Mouse (Mus musculus): ENCODE data around the gene Zbtb43. TPM values are rescaled to one million over a fixed set of nuclear protein-coding genes. Genes with fewer than 3 reads are reported as not detected.

Zbtb43 gene
- polyA plus RNA-seq, 1 experiment = 4.8 TPM

DNA sequence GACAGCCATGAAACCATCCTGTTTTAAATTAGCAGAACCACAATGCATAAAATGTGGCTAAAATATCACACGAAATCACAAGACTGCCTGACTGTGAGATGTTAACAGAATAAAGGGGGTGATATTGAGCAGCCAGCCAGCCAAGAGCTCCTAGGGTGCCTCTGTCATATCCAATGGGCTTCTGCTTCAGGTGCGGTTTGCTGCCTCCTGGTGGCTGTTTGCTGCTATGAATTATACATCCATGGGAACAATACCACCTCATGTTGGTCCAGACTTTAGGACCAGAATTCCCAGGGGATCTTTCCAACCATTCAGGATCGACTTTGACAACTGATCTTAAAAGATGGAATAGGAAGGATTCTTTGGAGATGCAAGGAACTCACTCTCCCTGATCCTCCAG lies 27.3 kb upstream of the Zbtb43 start:
- H3K79me3 ChIP-seq (ENCODE audit: low read depth) = no peaks in the 10 kb centered on the region
- no peak overlapping the region for H3ac ChIP-seq (ENCODE audit: control insufficient read depth, insufficient read length, low read depth)
- H3K27me3 ChIP-seq (ENCODE audit: control insufficient read depth, insufficient read depth, insufficient read length) = no peaks in the 10 kb centered on the region
- TF ChIP-seq MYOG (IDR thresholded peaks at IDR 0.05; ENCODE audit: control insufficient read depth, extremely low read depth, insufficient read length) = no peak
- TF ChIP-seq MYOD1 (IDR thresholded peaks at IDR 0.05; ENCODE audit: control insufficient read depth, insufficient read length, low read depth) = no peak
- no peak for TF ChIP-seq CEBPB (IDR thresholded peaks at IDR 0.05; ENCODE audit: low read depth)
- no peak for TF ChIP-seq CTCF (IDR thresholded peaks at IDR 0.05; ENCODE audit: control insufficient read depth, insufficient read depth, insufficient read length)
- no peak for TF ChIP-seq MAX (IDR thresholded peaks at IDR 0.05)
- no peak for TF ChIP-seq USF1 (IDR thresholded peaks at IDR 0.05; ENCODE audit: low read depth)
- no peak for TF ChIP-seq FOSL1 (IDR thresholded peaks at IDR 0.05; ENCODE audit: insufficient read depth, low read length, poor library complexity, severe bottlenecking)
- H3K36me3 ChIP-seq (ENCODE audit: control insufficient read depth, insufficient read depth) = no peaks in the 10 kb centered on the region
- H3K79me2 ChIP-seq (ENCODE audit: control insufficient read depth, insufficient read depth) = no peaks in the 10 kb centered on the region
- no peak overlapping the region for H3K4me3 ChIP-seq (ENCODE audit: insufficient read depth, poor library complexity, severe bottlenecking)

DNA sequence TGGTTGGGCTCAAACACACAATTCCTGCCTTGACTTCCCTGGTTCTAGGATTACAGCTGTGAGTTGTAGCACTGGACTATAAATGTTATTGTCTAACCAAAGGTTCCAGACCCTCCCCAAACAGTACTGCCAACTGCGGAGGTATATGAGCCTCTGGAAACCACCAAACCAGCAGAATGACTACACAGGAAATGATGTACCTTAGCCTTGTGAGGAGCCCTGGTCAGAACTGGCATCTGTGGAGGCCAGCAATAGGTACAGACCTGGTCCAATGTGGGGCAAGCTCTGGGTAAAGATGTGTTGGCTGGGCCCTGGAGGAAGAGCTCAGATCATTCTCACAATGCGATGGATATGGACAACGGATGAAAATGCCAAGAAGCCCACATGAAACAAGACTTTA lies 23.7 kb upstream of the Zbtb43 start:
- Histone ChIP-seq H3ac (ENCODE audit: control insufficient read depth, insufficient read length, low read depth) (no peak overlapping the region), H3K4me3 (ENCODE audit: insufficient read depth, poor library complexity, severe bottlenecking) (no peak overlapping the region), H3K36me3 (ENCODE audit: control insufficient read depth, insufficient read depth) (no peaks in the 10 kb centered on the region), H3K79me3 (ENCODE audit: low read depth) (no peaks in the 10 kb centered on the region), H3K27me3 (ENCODE audit: control insufficient read depth, insufficient read depth, insufficient read length) (peaks cover 3% of the 10 kb centered on the region), H3K79me2 (ENCODE audit: control insufficient read depth, insufficient read depth) (no peaks in the 10 kb centered on the region)
- no peak for TF ChIP-seq MYOG (IDR thresholded peaks at IDR 0.05; ENCODE audit: control insufficient read depth, extremely low read depth, insufficient read length)
- TF ChIP-seq USF1 (IDR thresholded peaks at IDR 0.05; ENCODE audit: low read depth) = no peak
- TF ChIP-seq MAX (IDR thresholded peaks at IDR 0.05) = no peak
- TF ChIP-seq CTCF (IDR thresholded peaks at IDR 0.05; ENCODE audit: control insufficient read depth, insufficient read depth, insufficient read length) = no peak
- no peak for TF ChIP-seq MYOD1 (IDR thresholded peaks at IDR 0.05; ENCODE audit: control insufficient read depth, insufficient read length, low read depth)
- no peak for TF ChIP-seq CEBPB (IDR thresholded peaks at IDR 0.05; ENCODE audit: low read depth)
- TF ChIP-seq FOSL1 (IDR thresholded peaks at IDR 0.05; ENCODE audit: insufficient read depth, low read length, poor library complexity, severe bottlenecking) = no peak

DNA sequence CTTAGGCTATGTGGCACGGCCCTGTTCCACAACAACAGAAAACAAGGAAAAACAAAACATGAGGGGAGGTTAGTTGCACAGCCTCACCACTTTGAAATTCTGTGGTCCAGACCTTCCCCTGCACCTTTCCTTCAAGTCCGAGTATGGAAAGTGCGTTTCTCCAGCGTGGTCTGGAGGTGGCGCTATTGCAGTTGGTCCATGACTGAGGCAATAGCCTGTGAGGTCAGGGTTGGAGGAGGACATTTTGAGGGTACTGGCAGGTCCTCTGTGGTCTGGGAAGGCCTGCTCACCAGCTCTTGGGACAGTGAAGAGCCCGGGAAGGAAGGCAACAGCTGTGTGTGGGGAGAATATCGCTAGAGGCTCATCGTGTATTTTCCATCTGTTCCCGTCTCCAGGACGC lies 21.2 kb upstream of the Zbtb43 start:
- Histone ChIP-seq H3K79me3 (ENCODE audit: low read depth) (no peaks in the 10 kb centered on the region), H3ac (ENCODE audit: control insufficient read depth, insufficient read length, low read depth) (no peak overlapping the region), H3K79me2 (ENCODE audit: control insufficient read depth, insufficient read depth) (no peaks in the 10 kb centered on the region), H3K36me3 (ENCODE audit: control insufficient read depth, insufficient read depth) (no peaks in the 10 kb centered on the region), H3K27me3 (ENCODE audit: control insufficient read depth, insufficient read depth, insufficient read length) (peaks cover 3% of the 10 kb centered on the region), H3K4me3 (ENCODE audit: insufficient read depth, poor library complexity, severe bottlenecking) (no peak overlapping the region)
- TF ChIP-seq CTCF (IDR thresholded peaks at IDR 0.05; ENCODE audit: control insufficient read depth, insufficient read depth, insufficient read length) (peak; percentile 14), CEBPB (IDR thresholded peaks at IDR 0.05; ENCODE audit: low read depth) (no peak)

DNA sequence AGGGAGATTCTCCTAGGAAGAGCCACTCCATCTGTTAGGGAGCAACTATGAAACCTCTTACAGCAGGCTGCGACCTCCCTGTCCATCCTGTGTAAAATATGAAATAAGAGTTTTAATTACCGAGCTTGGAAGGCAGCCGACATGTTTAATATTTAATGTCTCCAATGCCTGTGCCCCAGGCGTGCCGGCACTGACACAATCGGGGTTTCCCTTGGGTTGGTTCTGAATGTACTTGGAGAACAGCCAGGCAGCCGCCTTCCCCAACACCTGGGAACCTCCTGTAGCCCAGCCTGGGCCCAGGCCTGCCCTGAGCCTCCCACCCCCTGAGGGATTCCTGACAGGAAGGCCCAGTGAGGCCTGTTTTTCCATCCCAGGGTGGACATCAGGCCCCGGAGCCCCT lies 19.0 kb upstream of the Zbtb43 start:
- no peaks in the 10 kb centered on the region for H3K36me3 ChIP-seq (ENCODE audit: control insufficient read depth, insufficient read depth)
- H3K79me2 ChIP-seq (ENCODE audit: control insufficient read depth, insufficient read depth) = no peaks in the 10 kb centered on the region
- no peaks in the 10 kb centered on the region for H3K79me3 ChIP-seq (ENCODE audit: low read depth)
- no peak overlapping the region for H3K4me3 ChIP-seq (ENCODE audit: insufficient read depth, poor library complexity, severe bottlenecking)
- no peak for TF ChIP-seq CTCF (IDR thresholded peaks at IDR 0.05; ENCODE audit: control insufficient read depth, insufficient read depth, insufficient read length)
- TF ChIP-seq MAX (IDR thresholded peaks at IDR 0.05) = no peak
- TF ChIP-seq MYOD1 (IDR thresholded peaks at IDR 0.05; ENCODE audit: control insufficient read depth, insufficient read length, low read depth) = no peak
- no peak for TF ChIP-seq FOSL1 (IDR thresholded peaks at IDR 0.05; ENCODE audit: insufficient read depth, low read length, poor library complexity, severe bottlenecking)
- TF ChIP-seq USF1 (IDR thresholded peaks at IDR 0.05; ENCODE audit: low read depth) = no peak
- no peak for TF ChIP-seq CEBPB (IDR thresholded peaks at IDR 0.05; ENCODE audit: low read depth)
- no peak for TF ChIP-seq MYOG (IDR thresholded peaks at IDR 0.05; ENCODE audit: control insufficient read depth, extremely low read depth, insufficient read length)
- peaks cover 10% of the 10 kb centered on the region for H3K27me3 ChIP-seq (ENCODE audit: control insufficient read depth, insufficient read depth, insufficient read length)
- H3ac ChIP-seq (ENCODE audit: control insufficient read depth, insufficient read length, low read depth) = no peak overlapping the region

DNA sequence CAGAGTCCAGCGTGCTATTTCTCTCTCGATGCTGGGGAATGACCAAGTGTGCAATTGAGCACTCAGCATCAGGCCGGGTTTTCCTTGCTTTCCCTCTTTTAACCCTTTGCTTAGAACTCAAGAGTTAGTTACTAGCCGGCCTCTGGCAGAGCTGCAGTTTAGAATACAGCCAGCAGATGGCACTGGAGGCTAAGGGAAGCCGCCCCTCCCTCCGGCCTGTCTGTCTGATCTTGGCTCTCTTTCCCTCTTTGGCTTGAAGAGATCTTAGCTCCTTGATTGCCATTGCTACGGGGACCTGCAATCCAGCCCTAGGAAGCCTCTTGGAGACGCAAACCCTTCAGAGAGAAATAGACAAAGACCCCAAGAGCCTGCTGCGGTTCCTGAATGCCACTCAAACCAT lies 18.5 kb upstream of the Zbtb43 start:
- TF ChIP-seq MYOG (IDR thresholded peaks at IDR 0.05; ENCODE audit: control insufficient read depth, extremely low read depth, insufficient read length) = no peak
- peak; percentile 75 for TF ChIP-seq CTCF (IDR thresholded peaks at IDR 0.05; ENCODE audit: control insufficient read depth, insufficient read depth, insufficient read length)
- H3K4me3 ChIP-seq (ENCODE audit: insufficient read depth, poor library complexity, severe bottlenecking) = no peak overlapping the region
- peaks cover 12% of the 10 kb centered on the region for H3K27me3 ChIP-seq (ENCODE audit: control insufficient read depth, insufficient read depth, insufficient read length)
- H3K79me3 ChIP-seq (ENCODE audit: low read depth) = no peaks in the 10 kb centered on the region
- H3ac ChIP-seq (ENCODE audit: control insufficient read depth, insufficient read length, low read depth) = no peak overlapping the region
- H3K36me3 ChIP-seq (ENCODE audit: control insufficient read depth, insufficient read depth) = no peaks in the 10 kb centered on the region
- no peaks in the 10 kb centered on the region for H3K79me2 ChIP-seq (ENCODE audit: control insufficient read depth, insufficient read depth)

DNA sequence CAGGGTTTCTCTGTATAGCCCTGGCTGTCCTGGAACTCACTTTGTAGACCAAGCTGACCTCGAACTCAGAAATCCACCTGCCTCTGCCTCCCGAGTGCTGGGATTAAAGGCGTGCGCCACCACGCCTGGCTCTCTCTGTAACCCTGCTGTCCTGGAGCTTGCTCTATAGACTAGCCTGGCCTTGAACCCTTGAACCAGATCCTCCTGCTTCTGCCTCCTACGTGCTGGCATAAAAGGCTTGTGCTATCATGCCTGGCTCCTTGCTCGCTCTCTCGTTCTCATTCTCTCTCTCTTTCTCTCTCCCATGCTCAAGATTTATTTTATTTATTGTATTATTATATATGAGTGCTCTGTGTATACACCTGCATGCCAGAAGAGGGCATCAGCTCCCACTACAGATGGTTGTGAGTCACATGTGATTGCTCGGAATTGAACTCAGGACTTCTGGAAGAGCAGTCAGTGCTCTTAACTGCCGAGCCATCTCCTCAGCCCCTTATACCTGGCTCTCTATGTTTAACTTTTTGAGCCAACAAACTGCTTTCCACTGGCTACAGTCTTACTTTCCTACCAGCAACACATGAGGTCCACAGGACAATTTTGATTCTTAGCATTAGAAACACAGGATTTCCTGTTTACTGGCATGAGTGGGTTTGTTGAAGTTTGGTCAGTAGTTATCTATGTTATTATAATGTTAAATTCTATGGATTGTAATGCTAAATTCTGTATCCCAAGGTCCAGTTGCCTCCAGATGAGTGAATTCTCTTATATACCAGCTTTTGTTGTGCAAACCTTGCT lies 9.8 kb upstream of the Zbtb43 start:
- no peak overlapping the region for H3ac ChIP-seq (ENCODE audit: control insufficient read depth, insufficient read length, low read depth)
- H3K4me3 ChIP-seq (ENCODE audit: insufficient read depth, poor library complexity, severe bottlenecking) = no peak overlapping the region
- no peaks in the 10 kb centered on the region for H3K79me2 ChIP-seq (ENCODE audit: control insufficient read depth, insufficient read depth)
- H3K27me3 ChIP-seq (ENCODE audit: control insufficient read depth, insufficient read depth, insufficient read length) = peaks cover 18% of the 10 kb centered on the region
- H3K36me3 ChIP-seq (ENCODE audit: control insufficient read depth, insufficient read depth) = no peaks in the 10 kb centered on the region
- no peaks in the 10 kb centered on the region for H3K79me3 ChIP-seq (ENCODE audit: low read depth)
- TF ChIP-seq MYOD1 (IDR thresholded peaks at IDR 0.05; ENCODE audit: control insufficient read depth, insufficient read length, low read depth) (no peak), CTCF (IDR thresholded peaks at IDR 0.05; ENCODE audit: control insufficient read depth, insufficient read depth, insufficient read length) (no peak), FOSL1 (IDR thresholded peaks at IDR 0.05; ENCODE audit: insufficient read depth, low read length, poor library complexity, severe bottlenecking) (no peak), CEBPB (IDR thresholded peaks at IDR 0.05; ENCODE audit: low read depth) (no peak), MAX (IDR thresholded peaks at IDR 0.05) (no peak), USF1 (IDR thresholded peaks at IDR 0.05; ENCODE audit: low read depth) (no peak), MYOG (IDR thresholded peaks at IDR 0.05; ENCODE audit: control insufficient read depth, extremely low read depth, insufficient read length) (no peak)

All from C2C12 (cell line).